Mouse (Mus musculus): ENCODE data around the gene Efemp1. TPM values are rescaled to one million over a fixed set of nuclear protein-coding genes. Genes with fewer than 3 reads are reported as not detected.

Gene Efemp1
- polyA plus RNA-seq (2016; fragmentation: Nextera tagmentation; extraction: Ambion mirVana), result 52.7 and 58.8 TPM in 2 replicates

- Histone ChIP-seq H3K9me3 (no peaks in the 10 kb centered on the region), H3K36me3 (no peaks in the 10 kb centered on the region), H3K27ac (peak within 1 kb of the TSS; percentile 24; the same call in 1 of the 2 replicates), H3K4me3 (peak within 1 kb of the TSS; percentile 53), H3K9ac (peak within 1 kb of the TSS; percentile 61), H3K27me3 (no peaks in the 10 kb centered on the region), H3K4me1 (peaks cover 7% of the 10 kb centered on the region), H3K4me2 (replicated peaks) (peak within 1 kb of the TSS; percentile 85)
- WGBS, result under 1% methylated on average over 30 of the region's 30 CpGs
- ATAC-seq (ENCODE audit: insufficient number of reproducible peaks, insufficient read depth, low FRiP score, low TSS enrichment), result peak; percentile 89
Observed at GRCm38 (mm10) chr11:28853102-28853800, at the start of gene Efemp1. TSS of gene Efemp1 (plus strand) at chr11:28853204.

- H3K9ac ChIP-seq, result no peak overlapping the region
- ATAC-seq (ENCODE audit: insufficient number of reproducible peaks, insufficient read depth, low FRiP score, low TSS enrichment), result no peak
- no peak overlapping the region for H3K27ac ChIP-seq
- H3K4me3 ChIP-seq, result no peak overlapping the region
- no peaks in the 10 kb centered on the region for H3K36me3 ChIP-seq
- 62% methylated on average over 3 of the region's 3 CpGs for WGBS
- no peaks in the 10 kb centered on the region for H3K27me3 ChIP-seq
- H3K4me2 ChIP-seq (replicated peaks), result no peak overlapping the region
- H3K9me3 ChIP-seq, result no peaks in the 10 kb centered on the region
- H3K4me1 ChIP-seq, result no peaks in the 10 kb centered on the region; the same call in 1 of the 2 replicates
Observed at GRCm38 (mm10) chr11:28808685-28809084, 44.3 kb upstream of the Efemp1 start.

DNA sequence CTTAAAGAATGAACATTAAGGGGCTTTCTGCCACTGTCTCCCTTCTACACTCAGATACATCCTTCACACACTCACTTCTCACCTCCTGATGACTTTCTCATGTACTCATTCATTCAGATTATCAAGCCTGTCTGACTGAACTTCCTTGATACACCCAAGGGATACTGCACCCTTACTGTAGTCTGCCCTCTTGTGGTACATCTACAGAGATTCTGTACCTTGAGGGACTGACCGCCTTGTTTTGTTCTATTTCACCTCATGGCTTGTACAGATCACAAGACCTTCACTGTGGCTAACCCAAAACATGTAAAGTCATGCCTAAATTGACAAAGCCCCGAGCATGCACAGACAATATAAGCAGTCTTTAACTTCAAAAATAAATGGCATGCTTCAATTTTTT, 41.1 kb upstream of the Efemp1 start:
- no peaks in the 10 kb centered on the region for H3K27me3 ChIP-seq
- H3K4me2 ChIP-seq (replicated peaks), result no peak overlapping the region
- 71% methylated on average over 2 of the region's 2 CpGs for WGBS
- no peak overlapping the region for H3K9ac ChIP-seq
- H3K36me3 ChIP-seq, result no peaks in the 10 kb centered on the region
- no peak overlapping the region for H3K27ac ChIP-seq
- no peak overlapping the region for H3K4me3 ChIP-seq
- no peak for ATAC-seq (ENCODE audit: insufficient number of reproducible peaks, insufficient read depth, low FRiP score, low TSS enrichment)
- H3K4me1 ChIP-seq, result no peaks in the 10 kb centered on the region; the same call in 1 of the 2 replicates
- H3K9me3 ChIP-seq, result no peaks in the 10 kb centered on the region

DNA sequence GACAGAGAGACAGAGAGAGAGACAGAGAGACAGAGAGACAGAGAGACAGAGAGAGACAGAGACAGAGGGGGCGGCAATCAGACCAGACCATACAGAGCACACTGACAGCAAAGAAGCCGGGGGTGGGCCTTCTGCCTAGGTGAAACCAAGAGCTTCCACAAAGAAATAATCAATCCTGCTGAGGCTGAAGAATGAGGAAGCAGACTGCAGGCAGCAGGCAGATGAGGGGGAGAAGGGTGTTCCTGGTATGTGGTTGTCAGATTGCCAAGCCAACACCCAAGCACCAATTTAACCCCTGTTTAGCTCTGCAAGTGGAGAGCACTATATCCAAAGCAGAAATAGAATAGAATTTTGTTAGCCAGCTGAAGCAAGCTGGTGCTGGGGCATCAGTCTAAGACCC, 40.4 kb upstream of the Efemp1 start:
- no peak overlapping the region for H3K27ac ChIP-seq
- 53% methylated on average over 2 of the region's 2 CpGs for WGBS
- no peak overlapping the region for H3K4me3 ChIP-seq
- no peaks in the 10 kb centered on the region; the same call in 1 of the 2 replicates for H3K4me1 ChIP-seq
- H3K27me3 ChIP-seq, result no peaks in the 10 kb centered on the region
- ATAC-seq (ENCODE audit: insufficient number of reproducible peaks, insufficient read depth, low FRiP score, low TSS enrichment), result no peak
- H3K9me3 ChIP-seq, result no peaks in the 10 kb centered on the region
- no peak overlapping the region for H3K9ac ChIP-seq
- no peaks in the 10 kb centered on the region for H3K36me3 ChIP-seq
- no peak overlapping the region for H3K4me2 ChIP-seq (replicated peaks)

DNA sequence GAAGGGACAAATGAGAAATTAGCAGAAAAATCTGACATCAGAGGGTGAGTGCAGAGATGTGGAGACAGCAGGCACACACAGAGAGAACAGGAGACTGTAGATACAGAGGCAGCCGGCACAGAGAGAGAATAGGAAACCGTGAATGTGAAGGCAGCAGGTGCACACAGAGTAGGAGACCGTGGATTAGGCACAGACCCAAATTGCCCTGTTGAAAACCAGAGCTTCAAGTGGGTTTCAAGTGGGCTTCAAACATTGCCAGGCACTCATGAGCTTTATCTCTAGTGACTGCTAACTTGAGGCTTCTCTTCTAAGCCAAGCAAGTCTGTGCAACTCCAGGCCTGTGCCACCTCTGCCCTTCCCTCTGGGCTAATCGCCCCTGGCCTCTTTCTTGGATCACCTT, 35.6 kb upstream of the Efemp1 start:
- Histone ChIP-seq H3K9me3 (no peaks in the 10 kb centered on the region), H3K27ac (no peak overlapping the region), H3K36me3 (no peaks in the 10 kb centered on the region), H3K4me1 (no peaks in the 10 kb centered on the region; the same call in 1 of the 2 replicates), H3K27me3 (no peaks in the 10 kb centered on the region), H3K4me3 (no peak overlapping the region), H3K9ac (no peak overlapping the region), H3K4me2 (replicated peaks) (no peak overlapping the region)
- 80% methylated on average over 4 of the region's 4 CpGs for WGBS
- no peak for ATAC-seq (ENCODE audit: insufficient number of reproducible peaks, insufficient read depth, low FRiP score, low TSS enrichment)

DNA sequence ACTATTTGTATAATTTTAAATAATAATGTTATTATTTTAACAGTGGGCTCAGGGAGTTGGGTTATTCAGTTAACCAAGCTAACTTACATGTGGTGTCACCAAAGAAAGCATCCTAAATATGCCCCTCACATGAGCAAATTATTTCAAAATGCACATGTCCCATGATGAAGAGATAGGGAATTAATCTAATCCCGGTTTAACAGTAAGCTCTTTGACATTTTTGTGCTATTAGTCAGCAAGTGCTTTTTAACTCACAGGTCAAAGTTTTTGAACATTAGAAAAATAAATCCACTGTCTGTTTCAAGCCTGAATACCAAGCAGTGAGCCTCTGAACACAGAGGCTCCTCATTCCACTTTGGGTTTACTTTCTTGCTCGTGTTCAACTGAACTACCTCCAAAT, 26.1 kb upstream of the Efemp1 start:
- 77% methylated on average over 2 of the region's 2 CpGs for WGBS
- Histone ChIP-seq H3K4me3 (no peak overlapping the region), H3K4me1 (peaks cover 6% of the 10 kb centered on the region; the same call in 1 of the 2 replicates), H3K9ac (no peak overlapping the region), H3K9me3 (no peaks in the 10 kb centered on the region), H3K36me3 (no peaks in the 10 kb centered on the region), H3K4me2 (replicated peaks) (no peak overlapping the region), H3K27me3 (no peaks in the 10 kb centered on the region), H3K27ac (no peak overlapping the region)
- ATAC-seq (ENCODE audit: insufficient number of reproducible peaks, insufficient read depth, low FRiP score, low TSS enrichment), result no peak

DNA sequence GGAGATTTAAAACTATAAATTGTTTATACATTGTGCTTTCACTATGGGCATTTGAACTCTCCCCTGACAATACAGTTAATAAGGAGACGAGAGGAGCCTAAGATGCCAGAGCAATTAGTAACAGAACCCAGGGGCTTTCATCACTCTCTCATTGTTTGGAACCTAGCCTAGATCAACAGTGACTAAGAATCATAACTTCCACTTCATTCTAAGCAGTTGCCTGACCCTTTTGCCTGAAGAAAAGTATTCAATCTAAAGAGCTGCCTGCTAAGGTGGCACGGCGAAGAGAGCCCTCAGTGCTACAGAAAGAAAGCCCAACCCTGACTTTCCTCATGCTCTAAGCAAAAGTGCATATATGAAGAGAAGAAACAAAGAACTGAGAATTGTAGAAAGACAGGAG, 19.2 kb upstream of the Efemp1 start:
- H3K9me3 ChIP-seq, result no peaks in the 10 kb centered on the region
- no peak overlapping the region for H3K4me2 ChIP-seq (replicated peaks)
- H3K9ac ChIP-seq, result no peak overlapping the region
- ATAC-seq (ENCODE audit: insufficient number of reproducible peaks, insufficient read depth, low FRiP score, low TSS enrichment), result no peak
- peaks cover 15% of the 10 kb centered on the region; the same call in 1 of the 2 replicates for H3K4me1 ChIP-seq
- H3K27ac ChIP-seq, result no peak overlapping the region
- no peak overlapping the region for H3K4me3 ChIP-seq
- WGBS, result 32% methylated on average over 3 of the region's 3 CpGs
- no peaks in the 10 kb centered on the region for H3K36me3 ChIP-seq
- no peaks in the 10 kb centered on the region for H3K27me3 ChIP-seq

GRCm38 (mm10) chr11:28835141-28835540, 17.9 kb upstream of the Efemp1 start:
- Histone ChIP-seq H3K9ac (no peak overlapping the region), H3K27me3 (no peaks in the 10 kb centered on the region), H3K36me3 (no peaks in the 10 kb centered on the region), H3K4me2 (replicated peaks) (no peak overlapping the region), H3K9me3 (no peaks in the 10 kb centered on the region), H3K27ac (no peak overlapping the region), H3K4me3 (no peak overlapping the region), H3K4me1 (0 out of 2 replicates have a peak, but pooled peaks cover 9% of the 10 kb centered on the region)
- peak; percentile 52; the same call in 1 of the 2 replicates for ATAC-seq (ENCODE audit: insufficient number of reproducible peaks, insufficient read depth, low FRiP score, low TSS enrichment)

DNA sequence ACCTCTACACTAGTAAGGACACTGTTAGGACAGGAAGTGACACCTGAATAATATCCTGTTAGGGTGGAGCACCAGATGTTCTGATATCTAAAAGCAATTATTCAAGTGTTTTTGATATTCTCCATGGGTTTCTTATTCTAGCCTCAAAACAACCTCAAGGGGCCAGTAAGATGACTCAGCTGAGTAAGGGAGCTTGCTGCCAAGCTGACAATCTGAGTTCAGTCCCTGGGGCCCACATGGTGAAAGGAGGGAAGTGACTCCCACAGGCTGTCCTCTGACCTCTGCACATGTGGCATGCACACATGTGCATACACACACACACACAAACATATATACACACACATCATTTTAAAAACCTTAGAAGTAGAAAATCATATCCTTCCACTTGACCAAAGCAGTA, 3.2 kb upstream of the Efemp1 start:
- H3K9me3 ChIP-seq, result no peaks in the 10 kb centered on the region
- no peak overlapping the region for H3K9ac ChIP-seq
- no peak overlapping the region for H3K27ac ChIP-seq
- no peak overlapping the region for H3K4me2 ChIP-seq (replicated peaks)
- H3K4me3 ChIP-seq, result no peak overlapping the region
- peaks cover 7% of the 10 kb centered on the region for H3K4me1 ChIP-seq
- no peak for ATAC-seq (ENCODE audit: insufficient number of reproducible peaks, insufficient read depth, low FRiP score, low TSS enrichment)
- no peaks in the 10 kb centered on the region for H3K36me3 ChIP-seq
- H3K27me3 ChIP-seq, result no peaks in the 10 kb centered on the region

DNA sequence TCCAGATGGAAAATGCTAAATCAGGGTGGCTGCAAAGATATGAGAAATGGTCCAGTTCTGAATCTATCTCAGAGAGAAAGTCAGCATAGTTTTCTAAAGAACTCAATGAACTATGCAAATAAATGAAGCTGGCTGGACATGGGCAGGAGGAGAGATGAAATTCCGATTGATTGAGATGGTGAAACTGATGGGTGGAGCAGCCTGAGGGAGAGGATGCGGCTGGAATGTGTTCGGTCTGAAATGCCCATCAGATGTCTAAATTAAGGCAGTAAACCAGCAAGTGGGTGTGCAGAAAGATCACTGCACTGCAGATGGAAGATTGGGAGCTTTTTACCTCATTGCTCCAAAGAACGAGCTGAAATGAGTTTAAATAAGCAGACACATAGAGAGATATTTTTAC, 1.4 kb upstream of the Efemp1 start:
- Histone ChIP-seq H3K27me3 (no peaks in the 10 kb centered on the region), H3K27ac (no peak overlapping the region), H3K9me3 (no peaks in the 10 kb centered on the region), H3K9ac (no peak overlapping the region), H3K4me3 (no peak overlapping the region), H3K4me1 (peaks cover 7% of the 10 kb centered on the region), H3K36me3 (no peaks in the 10 kb centered on the region), H3K4me2 (replicated peaks) (no peak overlapping the region)
- no peak for ATAC-seq (ENCODE audit: insufficient number of reproducible peaks, insufficient read depth, low FRiP score, low TSS enrichment)
- WGBS, result 36% methylated on average over 4 of the region's 4 CpGs

- Histone ChIP-seq H3K27ac (no peak overlapping the region), H3K27me3 (no peaks in the 10 kb centered on the region)
Observed at GRCm38 (mm10) chr11:28852361-28852919, 564 bp upstream of the Efemp1 start.

GRCm38 (mm10) chr11:28859125-28859524, 6.1 kb downstream of the Efemp1 start:
- Histone ChIP-seq H3K36me3 (no peaks in the 10 kb centered on the region), H3K4me3 (no peak overlapping the region), H3K27me3 (no peaks in the 10 kb centered on the region), H3K9ac (no peak overlapping the region), H3K4me1 (no peaks in the 10 kb centered on the region), H3K9me3 (peaks cover 4% of the 10 kb centered on the region; the same call in 1 of the 2 replicates), H3K4me2 (replicated peaks) (no peak overlapping the region), H3K27ac (no peak overlapping the region)
- ATAC-seq (ENCODE audit: insufficient number of reproducible peaks, insufficient read depth, low FRiP score, low TSS enrichment), result no peak

More at GRCm38 (mm10) chr11:28852361-28852919, 564 bp upstream of the Efemp1 start:
- no peak overlapping the region for H3K9ac ChIP-seq
- peak overlapping the region; percentile 85 for H3K4me2 ChIP-seq (replicated peaks)
- ATAC-seq (ENCODE audit: insufficient number of reproducible peaks, insufficient read depth, low FRiP score, low TSS enrichment), result no peak
- H3K4me1 ChIP-seq, result peaks cover 7% of the 10 kb centered on the region
- no peaks in the 10 kb centered on the region for H3K36me3 ChIP-seq
- WGBS, result 20% methylated on average over 6 of the region's 6 CpGs
- H3K9me3 ChIP-seq, result no peaks in the 10 kb centered on the region
- peak overlapping the region; percentile 53 for H3K4me3 ChIP-seq
